Mouse (Mus musculus) myocyte (in vitro differentiated cells): ENCODE results near the gene Nt5c1a.

Source experiments
- CEBPB ChIP-seq: IDR thresholded peaks from 2 replicates; pipeline ENCODE4 v1.6.1; 2011; ENCODE audit warnings: mild to moderate bottlenecking, moderate library complexity; ENCODE audit not compliant: poor library complexity, insufficient read depth, severe bottlenecking
- MYOG ChIP-seq, 3 experiments: IDR thresholded peaks; one replicate each; pipeline ENCODE4 v1.6.1; 2011; ENCODE audit warnings: control low read depth in 2 of 3, low read depth in 2 of 3, mild to moderate bottlenecking in 2 of 3; ENCODE audit not compliant: insufficient read length in 2 of 3, control insufficient read depth in 1 of 3, insufficient read depth in 1 of 3

DNA sequence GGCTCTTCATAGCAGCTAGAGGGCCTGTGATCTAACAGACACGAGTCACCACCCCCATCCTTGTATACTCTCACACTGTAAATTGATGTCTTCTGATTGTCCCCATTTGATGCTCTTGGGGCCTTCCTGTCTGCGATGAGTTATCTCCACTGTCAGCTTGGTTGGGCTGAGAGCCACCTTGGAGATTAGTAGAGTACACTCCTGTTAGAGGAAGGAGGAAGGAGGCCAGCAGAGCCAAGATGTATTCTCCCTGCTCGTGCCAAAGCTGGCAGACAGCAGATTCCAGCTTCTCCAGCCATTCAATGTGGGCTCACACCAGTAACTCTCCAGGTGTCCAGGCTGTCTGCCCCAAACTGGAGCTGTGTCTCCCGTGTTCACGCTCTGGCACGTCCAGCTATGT lies 40.7 kb upstream of the Nt5c1a start:
- TF ChIP-seq MYOG (IDR thresholded peaks at IDR 0.05; ENCODE audit: control insufficient read depth in 1 of 3, insufficient read depth in 1 of 3, insufficient read length in 2 of 3, low read depth in 2 of 3): no peak
- no peak for TF ChIP-seq CEBPB
